Mouse (Mus musculus) effector memory CD4-positive, alpha-beta T cell, adult 5 months (primary cell): ENCODE results near the gene Lrrc59. TPM values are rescaled to one million over a fixed set of nuclear protein-coding genes. Genes with fewer than 3 reads are reported as not detected.

ENCODE experiments used
- polyA plus RNA-seq: library from polyadenylated mRNA; unstranded; fragments of 100-300 nt; shearing (Covaris generic); gene quantifications from one replicate; pipeline ENCODE4 v1.2.1, GENCODE M21; 2017

Lrrc59 gene
- polyA plus RNA-seq, result 67.0 TPM

GRCm38 (mm10) chr11:94629199-94629883, at the start of gene Lrrc59:
Lrrc59 (plus strand) TSS chr11:94629767.

GRCm38 (mm10) chr11:94601321-94602281, 28.0 kb upstream of the Lrrc59 start, which contains the start of gene Acsf2:
Acsf2 (minus strand) TSS chr11:94601871.

GRCm38 (mm10) chr11:94653663-94654436, 24.3 kb downstream of the Lrrc59 start, which contains the start of the genes Mrpl27 and Eme1:
Mrpl27 (plus strand) TSS chr11:94653767.
Eme1 (minus strand) TSS chr11:94653964.

GRCm38 (mm10) chr11:94676754-94677606, 47.4 kb downstream of the Lrrc59 start, which contains the start of gene Xylt2:
Xylt2 (minus strand) TSS chr11:94677515.

Other genes starting within 250 kb of the Lrrc59 start
- gene Abcc3, start 236.8 kb upstream of the Lrrc59 start, polyA plus RNA-seq, result 2.5 TPM
- gene Cacna1g, start 155.6 kb upstream of the Lrrc59 start, polyA plus RNA-seq, result not detected
- gene Spata20, start 143.6 kb upstream of the Lrrc59 start, polyA plus RNA-seq, result not detected
- not detected for gene Epn3, start 129.8 kb upstream of the Lrrc59 start, polyA plus RNA-seq
- not detected for gene Mycbpap, start 108.0 kb upstream of the Lrrc59 start, polyA plus RNA-seq
- 2.2 TPM for gene Rsad1, start 80.5 kb upstream of the Lrrc59 start, polyA plus RNA-seq
- not detected for gene Chad, start 64.7 kb upstream of the Lrrc59 start, polyA plus RNA-seq
- 5.2 TPM for gene Acsf2, start 27.9 kb upstream of the Lrrc59 start, polyA plus RNA-seq
- gene Mrpl27, start 24.0 kb downstream of the Lrrc59 start, polyA plus RNA-seq, result 25.6 TPM
- gene Eme1, start 24.2 kb downstream of the Lrrc59 start, polyA plus RNA-seq, result 0.60 TPM
- 51.3 TPM for gene Xylt2, start 47.7 kb downstream of the Lrrc59 start, polyA plus RNA-seq
- gene Gm11541, start 74.7 kb downstream of the Lrrc59 start, polyA plus RNA-seq, result not detected
- not detected for gene Cdc34b, start 112.0 kb downstream of the Lrrc59 start, polyA plus RNA-seq
- not detected for gene Tmem92, start 152.9 kb downstream of the Lrrc59 start, polyA plus RNA-seq